Mouse (Mus musculus) T-helper 17 cell (primary cell): Measurements from ENCODE around the gene Slc3a1.

ENCODE experiments used
- in situ Hi-C, 2 experiments: fragments of 300-600 bp; cut with MboI, MseI; formaldehyde crosslinking; loops; 1 replicate in 1 of 2; 2 replicates in 1 of 2; pipeline ENCODE4 v1.15.1; 2025; ENCODE audit warnings: high pct_unique_total_duplicates in 2 of 2

The Slc3a1 gene

DNA sequence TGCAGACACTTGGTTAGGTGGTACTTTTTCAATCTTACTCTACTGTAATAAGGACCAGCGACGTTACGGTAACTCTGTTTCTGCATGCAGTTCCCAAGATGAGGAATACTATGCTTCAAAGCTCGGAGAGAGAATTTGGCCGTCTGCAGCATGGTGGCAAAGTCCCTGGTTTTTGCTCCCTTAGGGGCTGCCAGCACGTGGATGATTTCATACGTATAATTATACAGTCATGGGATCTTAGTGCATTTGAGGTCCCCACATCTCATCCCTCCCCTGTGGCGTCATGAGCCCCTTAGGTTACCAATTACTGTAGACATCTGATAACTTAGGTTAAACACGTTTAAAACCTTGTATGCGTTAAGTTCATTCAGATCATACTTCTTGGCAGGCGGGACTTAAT is 60.2 kb downstream of the Slc3a1 start:
- in situ Hi-C loops, result no loop called here

DNA sequence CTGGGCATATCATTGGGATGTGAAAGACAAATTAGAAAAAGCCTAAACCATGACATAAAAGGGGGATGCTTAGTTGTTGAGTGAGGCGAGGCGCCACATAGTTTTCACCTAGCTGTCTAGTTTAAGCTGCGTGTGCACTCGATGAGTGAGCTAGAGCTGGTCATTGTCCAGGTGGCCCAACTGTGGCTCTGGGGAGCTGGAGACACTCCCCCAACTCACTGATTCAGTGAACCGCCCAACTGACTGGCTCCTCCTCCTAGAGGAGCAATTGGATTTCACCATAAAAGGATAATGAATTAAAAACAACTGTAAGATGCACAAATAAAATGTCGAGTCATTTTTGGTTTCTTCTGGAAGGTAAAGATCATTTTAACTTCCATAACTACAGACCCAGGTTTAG is 60.8 kb downstream of the Slc3a1 start:
- in situ Hi-C loops, result no loop called here

DNA sequence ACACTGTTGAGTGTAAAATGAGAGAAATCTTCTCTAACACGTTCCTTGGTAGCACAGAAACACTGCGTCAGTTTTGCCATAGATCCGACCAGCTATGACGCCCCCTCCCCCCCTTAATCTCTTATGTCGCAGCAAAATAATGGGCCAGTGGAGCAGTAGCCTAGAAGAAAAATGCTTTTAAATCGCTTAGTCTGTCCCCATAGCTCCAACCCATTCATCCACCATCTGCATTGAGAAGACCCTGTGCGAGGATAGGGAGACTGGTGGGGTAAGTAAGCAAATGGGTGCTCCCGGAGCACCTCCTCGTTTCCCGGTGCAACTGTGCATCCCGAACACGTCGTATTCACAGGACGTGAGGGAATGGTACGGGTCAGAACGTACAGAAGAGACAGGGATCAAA is 61.4 kb downstream of the Slc3a1 start:
- in situ Hi-C loops, result loop anchor here in 1 of 2 experiments (10.0 kb wide), 1 partner anchor 235 kb away; no protein-coding TSS in a partner anchor

DNA sequence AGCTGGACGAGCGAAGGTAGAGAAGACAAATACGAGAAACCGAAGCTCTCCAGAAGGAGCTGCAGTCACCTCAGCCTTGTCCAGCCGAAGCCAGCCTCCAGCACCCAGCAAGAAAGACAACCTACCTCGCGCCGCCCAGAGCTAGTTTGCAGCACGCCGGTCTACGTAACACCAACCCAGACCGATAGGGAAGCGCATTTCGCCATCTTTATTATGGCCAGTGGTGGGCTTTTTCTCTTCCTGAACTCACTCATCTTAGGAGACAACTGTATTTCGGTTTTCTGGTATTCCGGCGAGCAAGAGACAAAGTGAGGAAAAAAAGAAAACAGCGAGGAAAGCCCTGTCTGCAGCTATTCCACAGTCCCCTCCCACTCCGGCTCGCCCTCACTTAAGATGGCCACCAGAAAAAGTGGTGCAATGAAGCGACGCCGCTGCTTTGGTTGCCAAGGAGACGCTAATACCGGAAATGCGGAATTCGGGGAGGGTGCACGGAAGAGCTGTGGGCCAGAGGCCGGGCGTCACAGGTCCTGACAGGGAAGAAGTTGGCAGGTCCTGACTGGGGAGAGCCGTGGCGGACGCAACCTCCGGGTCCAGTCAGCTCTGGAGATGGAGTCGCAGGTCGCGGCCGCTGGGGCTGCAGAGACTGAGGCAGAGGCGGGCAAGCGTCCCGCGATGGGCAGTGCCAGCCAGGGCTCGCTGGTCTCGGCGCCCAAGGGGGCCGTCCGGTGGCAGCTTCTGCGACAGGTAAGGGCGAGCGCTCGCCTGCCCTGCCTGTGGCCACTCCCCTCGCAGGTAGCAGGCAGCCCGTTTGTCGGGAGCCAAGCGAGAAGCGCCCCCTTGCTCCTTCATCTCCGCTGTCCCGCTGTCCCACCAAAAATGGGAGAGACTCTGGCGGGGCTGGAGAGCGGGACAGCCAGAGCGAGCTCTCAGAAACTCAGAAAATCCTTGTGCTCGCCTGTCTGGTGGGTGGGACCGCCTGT is 62.2 kb downstream of the Slc3a1 start, which contains the start of the genes Prepl and Camkmt:
Gene Prepl (minus strand): TSS at position 122 of the 980 bp plus-strand sequence.
Gene Camkmt (plus strand): TSS at position 433 of the 980 bp plus-strand sequence.
- in situ Hi-C loops, result loop anchor here in 1 of 2 experiments (10.0 kb wide), 1 partner anchor 236 kb away; no protein-coding TSS in a partner anchor

DNA sequence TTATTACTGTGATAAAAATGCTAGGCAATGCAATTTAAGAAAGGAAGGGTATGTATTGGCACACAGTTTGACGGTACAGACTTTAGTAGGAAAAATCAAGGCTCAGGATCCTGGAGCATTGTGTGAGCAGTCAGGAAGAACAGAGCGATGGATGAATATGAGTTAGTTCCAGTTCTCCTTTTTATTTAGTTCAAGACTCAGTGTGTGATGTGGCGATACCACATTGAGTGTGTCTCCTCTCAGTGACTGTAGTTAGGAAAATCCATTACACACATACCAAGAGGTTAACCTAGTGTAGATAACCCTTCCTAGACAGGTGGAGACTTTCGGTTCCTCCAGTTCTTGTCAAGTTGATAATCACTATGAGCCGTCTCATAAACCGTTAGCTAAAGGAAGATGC is 63.6 kb downstream of the Slc3a1 start:
- in situ Hi-C loops, result loop anchor here in 1 of 2 experiments (10.0 kb wide), 1 partner anchor 237 kb away; no protein-coding TSS in a partner anchor

DNA sequence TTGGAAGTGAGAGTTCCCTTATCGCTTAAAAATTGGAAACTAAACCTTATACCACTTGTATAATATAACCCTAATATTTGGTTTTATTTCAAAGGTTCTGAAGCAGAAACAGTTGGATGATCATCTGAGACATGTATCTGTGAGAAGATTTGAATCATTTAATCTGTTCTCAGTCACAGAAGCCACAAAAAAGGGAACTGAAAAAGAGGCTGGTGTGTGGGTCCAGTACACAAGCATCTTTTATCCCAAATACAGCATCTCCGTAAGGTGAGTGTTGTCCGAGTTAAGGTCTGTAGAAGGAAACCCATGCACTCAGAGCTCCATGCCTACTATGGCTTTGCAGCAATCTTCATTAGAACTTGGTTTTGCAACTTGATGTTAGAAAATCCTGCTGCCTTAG is 68.2 kb downstream of the Slc3a1 start:
- in situ Hi-C loops, result loop anchor here in 1 of 2 experiments (10.0 kb wide), 1 partner anchor 242 kb away; no protein-coding TSS in a partner anchor

DNA sequence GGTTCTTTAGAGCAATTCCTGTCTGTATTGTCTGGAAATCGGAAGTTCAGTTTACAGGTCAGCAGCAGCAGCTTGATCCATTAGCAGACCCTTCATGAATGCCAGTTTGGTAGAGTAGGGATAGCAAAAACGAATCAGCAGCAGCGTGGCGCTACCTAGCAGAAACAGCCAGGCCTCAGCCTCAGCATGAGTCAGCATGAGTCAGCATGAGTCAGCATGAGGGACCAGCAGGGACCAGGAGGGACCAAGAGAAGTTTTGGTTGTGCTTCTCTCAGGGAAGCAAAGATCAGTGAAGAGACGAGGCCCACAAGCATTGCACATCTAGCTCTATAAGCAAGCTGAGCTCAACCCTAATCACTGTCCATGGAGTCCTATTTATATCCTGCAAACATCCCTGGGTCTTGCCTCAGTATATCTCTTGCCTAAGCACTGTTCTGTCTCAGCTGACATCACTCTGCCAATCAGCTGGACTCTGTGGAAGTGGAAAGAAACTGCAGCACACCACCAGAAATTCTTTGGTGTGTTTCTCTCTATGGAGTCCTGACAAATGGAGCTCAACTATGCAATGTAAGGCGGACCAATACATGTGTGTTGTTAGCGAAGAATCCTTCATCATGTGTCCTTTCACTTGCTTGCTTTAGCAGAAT is 70.6 kb downstream of the Slc3a1 start:
- in situ Hi-C loops, result loop anchor here in 1 of 2 experiments (10.0 kb wide), 1 partner anchor 244 kb away; no protein-coding TSS in a partner anchor

DNA sequence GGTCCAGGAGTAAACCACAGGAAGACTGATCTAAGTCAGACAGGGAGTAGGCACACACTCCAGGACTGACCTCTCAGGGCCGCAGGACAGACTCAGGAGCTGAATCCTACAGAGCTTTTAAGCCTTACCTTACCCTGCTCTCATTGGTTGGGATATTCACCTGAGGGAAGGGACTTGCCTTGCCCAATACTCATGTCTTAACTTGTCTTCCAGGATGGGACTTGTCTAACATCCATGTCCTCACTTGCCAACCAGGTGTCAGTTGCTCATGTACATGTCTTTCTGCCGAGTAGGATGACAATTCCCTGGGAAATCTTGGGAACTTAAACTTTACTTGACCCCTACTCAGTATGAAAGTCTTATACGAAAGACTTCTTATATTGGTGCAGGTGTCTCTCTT is 72.1 kb downstream of the Slc3a1 start:
- in situ Hi-C loops, result loop anchor here in 1 of 2 experiments (10.0 kb wide), 1 partner anchor 1345 kb away; no protein-coding TSS in a partner anchor

DNA sequence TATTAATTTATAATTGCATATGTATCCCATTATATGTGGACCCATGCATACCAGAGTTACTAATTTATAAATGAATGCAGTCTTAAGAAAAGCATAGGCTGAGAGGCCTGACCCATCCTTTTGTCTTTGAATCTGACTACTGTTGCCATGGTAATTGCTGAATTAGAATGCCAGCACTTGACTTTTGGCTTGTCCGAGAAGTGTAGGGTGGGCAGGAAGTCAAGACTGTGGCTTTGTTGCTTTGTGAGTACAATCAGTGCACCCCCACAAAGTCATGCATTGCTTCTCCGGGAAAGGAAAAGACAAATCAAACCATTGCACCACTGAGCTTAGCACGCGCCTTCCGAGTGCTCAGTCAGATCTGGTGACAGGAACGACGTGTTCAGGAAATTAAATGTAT is 73.6 kb downstream of the Slc3a1 start:
- in situ Hi-C loops, result loop anchor here in 1 of 2 experiments (10.0 kb wide), 1 partner anchor 1343 kb away; no protein-coding TSS in a partner anchor

DNA sequence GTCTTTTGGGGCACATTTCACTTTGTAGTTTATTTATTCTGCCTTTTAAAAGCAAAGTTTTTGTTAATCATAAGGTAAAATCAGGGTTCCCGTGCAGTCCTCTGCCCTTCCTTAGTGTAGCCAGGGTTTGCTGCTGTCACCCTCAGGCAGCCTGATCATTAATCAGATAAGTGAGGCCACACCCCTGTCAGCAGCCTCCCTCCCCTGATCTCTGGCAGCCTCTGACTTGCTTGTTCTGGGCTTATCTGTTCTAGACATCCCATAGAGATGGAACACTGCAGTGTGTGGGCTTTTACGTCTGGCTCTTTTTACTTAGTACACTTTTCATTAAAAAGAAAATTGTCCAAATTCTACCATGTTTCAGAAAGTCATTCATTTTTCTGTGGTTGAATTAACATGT is 75.1 kb downstream of the Slc3a1 start:
- in situ Hi-C loops, result loop anchor here in 1 of 2 experiments (10.0 kb wide), 1 partner anchor 1341 kb away; no protein-coding TSS in a partner anchor

DNA sequence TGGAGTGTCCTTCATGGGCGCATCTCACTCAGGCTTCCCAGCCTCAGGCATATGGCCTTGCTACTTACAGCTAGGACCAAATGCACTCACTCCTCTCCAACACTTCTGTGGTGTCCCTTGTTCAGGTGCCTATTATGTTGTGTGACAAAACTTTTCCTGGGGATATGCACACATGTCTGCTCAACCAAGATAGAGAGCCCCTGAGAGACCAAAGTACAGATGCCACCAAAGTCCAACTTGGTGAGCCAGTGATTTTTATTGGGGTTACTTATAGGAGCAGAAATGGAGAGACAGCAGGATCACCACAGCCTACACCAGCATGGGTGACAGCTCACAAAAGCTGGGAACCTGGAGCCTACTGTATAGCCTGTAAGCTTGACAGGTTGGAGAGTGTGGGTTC is 82.5 kb downstream of the Slc3a1 start:
- in situ Hi-C loops, result no loop called here

DNA sequence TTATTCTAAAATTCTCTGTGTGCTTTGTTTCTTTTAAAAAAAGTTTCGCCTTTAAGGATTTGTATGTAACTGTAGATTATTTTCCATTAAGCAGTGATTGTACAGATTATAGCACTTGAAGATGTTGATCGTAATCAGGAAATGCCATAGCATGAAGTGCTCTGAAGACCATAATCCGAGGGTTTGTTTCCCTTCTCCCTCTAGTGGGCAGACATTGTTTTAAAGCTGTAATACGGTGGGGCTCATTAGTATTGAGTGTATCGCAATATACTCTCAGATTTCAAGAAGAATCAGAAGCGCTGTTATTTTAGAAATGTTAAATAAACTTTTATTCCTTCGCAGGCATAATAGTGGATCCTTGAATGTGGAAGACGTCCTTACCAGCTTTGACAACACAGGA is 85.3 kb downstream of the Slc3a1 start:
- in situ Hi-C loops, result no loop called here
